Mouse (Mus musculus) limb, embryonic 10.5 days (tissue): ENCODE measurements around the gene Cnn3. TPM values are rescaled to one million over a fixed set of nuclear protein-coding genes. Genes with fewer than 3 reads are reported as not detected.

Experiments
- DNase-seq: peaks from one replicate; pipeline ENCODE4 v3.0.0-alpha.2; 2017; ENCODE audit warnings: low spot score
- H3K27ac ChIP-seq: fragments of 300-500 bp; sonication (generic); 2 replicates; pipeline ENCODE4 v1.5.1; 2016; ENCODE audit warnings: mild to moderate bottlenecking
- H3K27me3 ChIP-seq: fragments of 300-500 bp; sonication (generic); 2 replicates; pipeline ENCODE4 v1.6.1; 2016; ENCODE audit warnings: low read depth, mild to moderate bottlenecking; ENCODE audit not compliant: poor library complexity, severe bottlenecking
- H3K36me3 ChIP-seq: fragments of 300-500 bp; sonication (generic); 2 replicates; pipeline ENCODE4 v1.6.1; 2016; ENCODE audit warnings: mild to moderate bottlenecking, moderate library complexity
- H3K4me1 ChIP-seq: fragments of 300-500 bp; sonication (generic); 2 replicates; pipeline ENCODE4 v1.6.1; 2016
- H3K4me3 ChIP-seq: fragments of 300-500 bp; sonication (generic); 2 replicates; pipeline ENCODE4 v1.5.1; 2016; ENCODE audit warnings: mild to moderate bottlenecking, moderate library complexity
- H3K9me3 ChIP-seq: fragments of 300-500 bp; sonication (generic); replicated peaks from 2 replicates; pipeline ENCODE4 v1.6.1; 2016; ENCODE audit warnings: mild to moderate bottlenecking
- WGBS: fragments of 180-500 bp; shearing (Covaris S2); methylation state at CpG from one replicate; pipeline ENCODE4 v1.1.7; 2016; 5-methylcytosine and 5-hydroxymethylcytosine counted together
- polyA plus RNA-seq: library from polyadenylated mRNA; unstranded; fragments of >200 nt; fragmentation: Nextera tagmentation; extraction: Ambion mirVana; gene quantifications from 2 replicates; pipeline ENCODE4 v1.2.1, GENCODE M21; 2016

Gene Cnn3
- polyA plus RNA-seq, 1 experiment from 2014 or later = 777 TPM

DNA sequence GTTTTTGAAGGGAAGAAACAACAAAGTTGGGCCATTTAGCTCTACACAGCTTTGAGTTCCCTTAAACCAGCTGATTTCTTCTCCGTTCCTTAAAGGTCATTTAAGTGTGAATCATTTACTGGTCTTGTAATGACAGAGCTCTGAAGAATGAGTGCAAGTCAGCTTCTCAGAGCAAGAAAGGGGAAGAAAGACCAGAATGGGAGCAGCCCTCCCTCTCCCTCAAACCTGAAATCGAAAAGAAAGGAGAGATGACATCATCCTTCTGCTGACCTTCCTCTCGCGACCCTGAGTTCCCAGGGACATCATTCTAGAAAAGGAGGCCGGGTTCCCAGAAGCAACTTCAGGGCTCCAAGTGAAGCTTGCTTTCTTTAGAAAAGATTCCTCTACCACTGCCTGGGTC is 64.6 kb downstream of the Cnn3 start:
- Histone ChIP-seq H3K4me3 (no peak overlapping the region), H3K36me3 (no peaks in the 10 kb centered on the region), H3K27ac (no peak overlapping the region), H3K9me3 (no peaks in the 10 kb centered on the region), H3K4me1 (peaks cover 17% of the 10 kb centered on the region; the same call in 1 of the 2 replicates), H3K27me3 (no peaks in the 10 kb centered on the region)
- 63% methylated on average over 5 of the region's 5 CpGs for WGBS
- DNase-seq = no peak

DNA sequence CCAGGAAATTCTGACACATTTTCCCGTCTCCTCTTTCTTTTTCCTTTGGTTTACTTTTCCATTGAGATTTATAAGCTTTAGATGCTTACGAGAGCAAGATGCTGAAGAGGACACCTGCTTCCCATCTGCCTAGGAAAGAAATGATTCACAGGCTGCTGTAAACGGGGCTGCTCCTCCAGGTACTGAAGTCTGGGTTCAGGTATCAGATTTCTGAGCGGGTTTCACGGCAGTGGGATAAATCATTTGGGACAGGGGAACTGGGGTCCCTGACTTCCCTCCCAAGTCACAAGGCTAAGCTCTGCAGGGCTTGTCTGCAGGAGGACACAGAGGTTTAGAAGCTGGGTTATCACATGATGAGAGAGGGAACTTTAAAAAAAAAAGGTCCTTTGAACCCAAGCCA is 65.7 kb downstream of the Cnn3 start:
- no peak for DNase-seq

DNA sequence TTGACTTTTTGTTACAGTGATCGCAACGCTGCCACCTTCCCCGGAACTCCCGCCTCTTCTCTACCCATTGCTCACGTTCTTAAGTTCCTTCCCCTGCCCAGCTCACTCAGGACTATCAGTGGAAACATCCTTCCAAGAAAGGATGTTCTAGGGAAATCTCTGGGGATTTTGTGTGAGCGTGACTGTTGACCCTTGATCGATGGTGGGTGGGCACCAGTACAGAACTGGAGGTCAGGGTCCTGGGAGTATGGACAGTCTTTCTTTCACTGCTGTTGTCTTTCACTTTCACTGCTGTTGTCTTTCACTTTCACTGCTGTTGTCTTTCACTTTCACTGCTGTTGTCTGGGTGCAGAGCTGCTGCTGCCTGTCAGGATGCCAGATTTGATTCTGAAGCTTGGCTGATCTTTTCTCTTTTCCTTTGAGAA is 67.7 kb downstream of the Cnn3 start:
- no peak overlapping the region for H3K4me3 ChIP-seq
- DNase-seq = no peak
- no peaks in the 10 kb centered on the region for H3K9me3 ChIP-seq
- H3K4me1 ChIP-seq = peaks cover 17% of the 10 kb centered on the region; the same call in 1 of the 2 replicates
- H3K36me3 ChIP-seq = no peaks in the 10 kb centered on the region
- WGBS = 83% methylated on average over 7 of the region's 7 CpGs
- no peak overlapping the region for H3K27ac ChIP-seq
- no peaks in the 10 kb centered on the region for H3K27me3 ChIP-seq

More for the DNA sequence above, 65.7 kb downstream of the Cnn3 start:
- Histone ChIP-seq H3K36me3 (no peaks in the 10 kb centered on the region), H3K9me3 (no peaks in the 10 kb centered on the region), H3K4me1 (peaks cover 17% of the 10 kb centered on the region; the same call in 1 of the 2 replicates), H3K27ac (no peak overlapping the region), H3K4me3 (no peak overlapping the region), H3K27me3 (no peaks in the 10 kb centered on the region)
- WGBS = 17% methylated on average over 5 of the region's 5 CpGs

DNA sequence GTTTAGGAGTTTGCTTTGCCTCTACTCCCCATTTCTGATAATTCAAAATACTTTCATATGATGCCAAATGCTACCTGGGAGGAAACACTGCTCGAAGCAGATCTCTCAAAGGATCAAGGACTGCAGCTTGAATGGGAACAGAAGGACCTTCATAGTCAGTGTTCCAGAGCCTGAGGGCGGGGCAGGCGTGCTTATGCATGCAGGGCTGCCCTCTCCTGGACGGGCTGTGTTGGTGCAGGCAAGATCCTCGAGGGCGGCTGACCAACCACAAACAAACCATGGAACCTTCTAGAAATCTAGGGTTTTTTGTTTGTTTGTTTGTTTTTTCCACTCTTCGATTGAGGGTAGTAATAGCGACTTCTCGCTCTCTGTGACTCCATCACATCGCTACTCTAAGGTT is 73.9 kb downstream of the Cnn3 start:
- WGBS = 64% methylated on average over 10 of the region's 10 CpGs
- peak; percentile 77 for DNase-seq
- no peak overlapping the region for H3K27ac ChIP-seq

DNA sequence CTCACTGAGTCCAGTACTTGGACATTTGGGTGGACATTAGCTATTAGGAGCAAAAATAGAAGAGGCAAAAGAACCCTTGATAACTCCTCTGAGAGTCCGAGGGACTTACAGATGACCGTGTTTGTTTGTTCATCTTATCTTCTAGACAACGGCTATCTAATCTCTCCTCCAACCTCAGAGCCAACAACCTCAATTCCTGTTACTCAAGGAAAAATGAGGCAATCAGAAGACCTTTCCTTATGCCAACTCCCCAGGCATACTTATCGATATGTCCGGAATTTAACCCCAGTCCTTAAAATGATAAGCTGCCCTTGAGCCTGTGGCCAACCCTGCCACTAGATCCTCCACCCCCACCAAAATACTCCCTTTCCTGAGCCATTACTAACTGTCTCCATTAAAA is 74.4 kb downstream of the Cnn3 start:
- H3K4me1 ChIP-seq = no peaks in the 10 kb centered on the region
- H3K36me3 ChIP-seq = no peaks in the 10 kb centered on the region
- H3K27me3 ChIP-seq = no peaks in the 10 kb centered on the region
- WGBS = 95% methylated on average over 5 of the region's 5 CpGs
- no peak overlapping the region for H3K4me3 ChIP-seq
- H3K9me3 ChIP-seq = no peaks in the 10 kb centered on the region
- no peak overlapping the region for H3K27ac ChIP-seq
- no peak for DNase-seq

More for the DNA sequence above, 73.9 kb downstream of the Cnn3 start:
- Histone ChIP-seq H3K9me3 (no peaks in the 10 kb centered on the region), H3K27me3 (no peaks in the 10 kb centered on the region), H3K36me3 (no peaks in the 10 kb centered on the region), H3K4me1 (no peaks in the 10 kb centered on the region), H3K4me3 (no peak overlapping the region)

DNA sequence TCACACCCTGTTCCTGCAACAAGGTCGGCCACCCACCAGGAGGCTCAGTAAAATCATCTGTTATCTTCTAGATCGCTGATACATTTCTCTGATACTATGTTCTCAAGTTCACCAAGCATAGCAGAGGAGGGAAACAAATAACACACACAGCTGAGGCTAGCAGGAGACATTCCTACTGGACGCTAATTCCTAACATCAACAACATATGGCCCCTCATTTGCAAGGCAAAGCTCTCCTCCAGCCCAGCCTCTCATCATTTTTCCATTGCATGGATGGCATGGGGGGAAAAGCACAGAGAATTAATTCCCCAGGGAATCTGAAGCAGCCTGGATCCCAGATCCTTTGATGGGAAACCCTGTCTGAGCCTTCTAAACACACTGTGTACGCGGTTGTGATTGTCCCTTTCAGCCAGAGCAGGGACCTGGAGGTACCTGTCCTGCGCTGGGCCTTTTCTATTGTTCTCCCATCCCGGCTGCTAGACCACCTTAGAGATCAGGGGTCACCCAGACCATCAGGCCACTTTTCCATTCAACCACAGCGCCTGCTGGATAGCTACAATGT is 78.7 kb downstream of the Cnn3 start:
- Histone ChIP-seq H3K27ac (no peak overlapping the region), H3K4me3 (no peak overlapping the region), H3K9me3 (no peaks in the 10 kb centered on the region), H3K27me3 (no peaks in the 10 kb centered on the region), H3K4me1 (no peaks in the 10 kb centered on the region), H3K36me3 (no peaks in the 10 kb centered on the region)
- 76% methylated on average over 8 of the region's 8 CpGs for WGBS
- no peak for DNase-seq

DNA sequence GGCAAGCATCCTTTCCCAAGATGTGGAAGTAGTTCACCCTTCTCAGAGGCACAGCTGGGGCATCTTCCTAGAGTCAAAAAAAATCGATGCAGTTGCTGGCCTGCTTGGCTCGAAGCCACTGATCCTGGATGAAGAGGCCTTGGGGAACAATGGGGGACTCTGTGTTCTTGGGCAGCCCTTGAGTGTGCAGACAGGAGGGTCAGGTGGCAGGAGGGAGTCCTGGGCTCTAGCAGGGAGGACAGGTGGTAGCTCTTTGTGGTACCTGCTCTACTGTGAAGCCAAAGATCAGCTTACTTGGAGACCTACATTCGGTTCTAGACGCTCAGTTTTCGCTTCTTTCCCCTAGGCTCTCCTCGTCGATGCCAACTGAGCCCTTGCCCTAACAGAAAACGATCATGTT is 79.9 kb downstream of the Cnn3 start:
- 92% methylated on average over 8 of the region's 8 CpGs for WGBS
- Histone ChIP-seq H3K4me1 (no peaks in the 10 kb centered on the region), H3K9me3 (no peaks in the 10 kb centered on the region), H3K4me3 (no peak overlapping the region), H3K36me3 (no peaks in the 10 kb centered on the region), H3K27ac (no peak overlapping the region), H3K27me3 (no peaks in the 10 kb centered on the region)
- no peak for DNase-seq

DNA sequence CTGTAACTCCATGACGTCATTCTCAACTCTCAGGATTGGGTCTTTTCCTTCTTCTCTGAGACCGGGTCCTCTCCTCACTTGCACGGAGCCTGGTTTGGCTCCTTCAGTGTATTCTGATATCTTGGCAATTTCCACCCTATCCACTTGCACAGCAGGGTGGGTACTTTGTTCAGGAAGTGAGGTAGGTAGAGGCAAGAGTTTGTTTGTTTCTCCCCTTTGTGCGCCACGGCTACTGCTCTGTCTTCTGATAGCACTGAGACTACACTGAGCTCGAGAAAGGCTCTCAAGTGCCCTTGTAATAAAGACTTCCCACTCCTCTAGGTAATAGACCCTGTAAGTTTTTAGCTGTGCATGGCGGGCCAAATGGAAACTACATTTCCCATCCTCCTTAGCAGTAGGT is 80.5 kb downstream of the Cnn3 start:
- Histone ChIP-seq H3K27ac (no peak overlapping the region), H3K9me3 (no peaks in the 10 kb centered on the region)
- 88% methylated on average over 7 of the region's 7 CpGs for WGBS

DNA sequence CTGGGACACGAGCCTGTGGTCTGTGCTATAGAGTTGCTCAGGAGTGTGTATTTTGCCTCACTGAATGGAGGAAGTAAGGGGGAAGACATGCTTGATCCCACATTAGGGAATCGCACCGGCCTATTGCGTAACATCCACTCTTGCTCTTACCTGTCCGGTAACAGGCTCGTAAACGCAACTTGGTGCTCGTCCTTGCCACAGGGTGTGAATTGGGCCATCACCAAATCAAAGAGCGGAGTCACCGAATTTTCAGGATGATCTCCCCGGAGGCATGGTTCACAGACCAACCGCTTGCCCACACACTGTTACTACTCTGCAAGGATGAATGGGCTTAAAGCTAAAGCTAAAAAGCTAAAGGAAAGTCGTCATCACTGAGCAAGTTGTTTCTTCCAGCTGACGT is 81.4 kb downstream of the Cnn3 start:
- 93% methylated on average over 14 of the region's 14 CpGs for WGBS

More for the DNA sequence above, 80.5 kb downstream of the Cnn3 start:
- no peaks in the 10 kb centered on the region for H3K27me3 ChIP-seq
- no peaks in the 10 kb centered on the region for H3K4me1 ChIP-seq
- no peaks in the 10 kb centered on the region for H3K36me3 ChIP-seq
- H3K4me3 ChIP-seq = no peak overlapping the region
- DNase-seq = no peak

More for the DNA sequence above, 81.4 kb downstream of the Cnn3 start:
- Histone ChIP-seq H3K9me3 (no peaks in the 10 kb centered on the region), H3K27ac (no peak overlapping the region), H3K4me1 (no peaks in the 10 kb centered on the region), H3K4me3 (no peak overlapping the region), H3K36me3 (no peaks in the 10 kb centered on the region), H3K27me3 (no peaks in the 10 kb centered on the region)
- DNase-seq = no peak

Other genes with a start within 250 kb of the Cnn3 start
- gene Tmem56, start 143.4 kb upstream of the Cnn3 start, polyA plus RNA-seq = 0.96 and 1.0 TPM in 2 replicates
- 26.0 and 35.0 TPM in 2 replicates for gene Alg14, start 134.7 kb upstream of the Cnn3 start, polyA plus RNA-seq
- 0.23 and 0.53 TPM in 2 replicates for gene Slc44a3, start 105.9 kb downstream of the Cnn3 start, polyA plus RNA-seq
- not detected in 2 replicates for gene 4930432M17Rik, start 244.3 kb downstream of the Cnn3 start, polyA plus RNA-seq